Mouse (Mus musculus) right cerebral cortex, adult 18-20 months (tissue): ENCODE results near the gene Gm49333.

Experiments used
- DNase-seq: peaks from one replicate; pipeline ENCODE4 v3.0.0; 2022; ENCODE audit warnings: mixed read lengths

The Gm49333 gene

DNA sequence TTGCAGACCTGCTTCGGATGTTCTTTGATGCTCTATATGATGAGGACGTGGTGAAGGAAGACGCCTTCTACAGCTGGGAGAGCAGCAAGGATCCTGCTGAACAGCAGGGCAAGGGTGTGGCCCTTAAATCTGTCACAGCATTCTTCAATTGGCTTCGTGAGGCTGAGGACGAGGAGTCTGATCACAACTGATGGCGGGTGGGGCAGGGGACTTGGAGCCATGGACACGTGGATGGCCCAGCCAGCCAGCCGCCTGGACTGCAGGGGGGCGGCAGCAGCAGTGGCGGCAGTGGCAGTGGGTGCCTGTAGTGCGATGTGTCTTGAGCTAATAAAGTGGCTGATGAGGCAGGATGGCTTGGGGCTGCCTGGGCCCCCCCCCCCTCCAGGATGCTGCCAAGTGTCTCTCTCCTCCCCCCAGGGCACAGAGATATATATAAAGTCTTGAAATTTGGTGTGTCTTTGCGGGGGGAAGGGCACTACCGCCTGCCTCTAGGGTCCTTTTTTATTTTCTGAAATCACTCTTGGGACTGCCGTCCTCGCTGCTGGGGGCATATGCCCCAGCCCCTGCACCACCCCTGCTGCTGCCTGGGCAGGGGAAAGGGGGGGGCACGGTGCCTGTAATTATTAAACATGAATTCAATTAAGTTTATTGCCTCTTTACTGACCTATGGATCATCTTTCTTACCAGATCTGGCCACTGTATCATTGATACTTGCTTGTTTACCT lies 81.0 kb downstream of the Gm49333 start:
- DNase-seq = no peak

DNA sequence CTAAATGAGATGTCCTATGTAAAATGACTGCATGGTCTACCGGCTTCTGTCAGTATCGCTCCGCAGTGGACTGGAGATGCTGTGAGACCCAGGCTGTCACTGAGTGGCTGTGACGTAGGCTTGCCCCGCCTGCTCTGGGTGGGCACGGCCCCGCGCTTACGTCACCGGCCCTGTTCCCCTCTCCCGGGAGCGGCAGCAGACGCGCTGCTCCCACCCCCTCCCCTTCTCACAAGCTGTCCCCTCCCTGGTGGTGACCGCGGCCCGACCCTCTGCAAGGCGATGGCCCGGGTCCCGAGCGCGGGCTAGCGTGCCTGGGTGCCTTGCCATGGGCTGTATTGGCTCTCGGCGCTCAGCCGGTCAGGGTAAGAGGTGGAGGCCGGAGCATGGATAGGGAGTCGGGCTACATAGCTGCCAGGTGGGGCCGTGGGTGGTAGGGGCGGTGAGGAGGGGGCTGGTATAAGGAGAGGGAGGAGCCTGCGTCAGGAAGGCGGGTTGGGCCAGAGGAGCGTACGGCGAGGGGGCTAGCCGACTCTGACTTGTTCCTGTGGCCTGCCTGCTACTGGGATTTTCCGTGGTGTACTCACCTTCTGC lies 81.8 kb downstream of the Gm49333 start, which contains the start of gene Fam131a:
Gene Fam131a, plus strand, starts transcription at position 131 of the 591 bp plus-strand sequence.
- peak; percentile 97 for DNase-seq

DNA sequence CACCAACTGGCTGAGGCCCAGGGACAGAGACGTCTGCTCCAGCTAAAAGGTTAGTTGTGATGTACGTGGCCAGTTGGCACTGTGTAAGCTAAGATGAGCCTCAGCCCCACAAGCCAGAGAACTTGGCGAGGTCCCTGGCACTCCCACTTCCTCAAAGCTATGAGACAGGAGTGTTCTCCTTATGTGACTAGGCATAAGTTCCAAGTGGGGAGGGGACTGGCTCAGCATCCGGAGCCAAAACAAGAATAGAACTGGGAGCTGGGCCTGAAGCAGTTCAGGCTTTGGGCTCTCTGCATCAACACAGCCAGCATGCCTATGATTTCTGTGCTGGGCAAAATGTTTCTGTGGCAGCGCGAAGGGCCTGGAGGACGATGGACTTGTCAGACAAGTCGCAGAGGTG lies 83.4 kb downstream of the Gm49333 start:
- peak; percentile 89 for DNase-seq
